Mouse (Mus musculus): ENCODE measurements around the gene Rnf166. TPM values are rescaled to one million over a fixed set of nuclear protein-coding genes. Genes with fewer than 3 reads are reported as not detected.

The Rnf166 gene
- polyA plus RNA-seq, 1 experiment from 2014 or later: 11.5 TPM

DNA sequence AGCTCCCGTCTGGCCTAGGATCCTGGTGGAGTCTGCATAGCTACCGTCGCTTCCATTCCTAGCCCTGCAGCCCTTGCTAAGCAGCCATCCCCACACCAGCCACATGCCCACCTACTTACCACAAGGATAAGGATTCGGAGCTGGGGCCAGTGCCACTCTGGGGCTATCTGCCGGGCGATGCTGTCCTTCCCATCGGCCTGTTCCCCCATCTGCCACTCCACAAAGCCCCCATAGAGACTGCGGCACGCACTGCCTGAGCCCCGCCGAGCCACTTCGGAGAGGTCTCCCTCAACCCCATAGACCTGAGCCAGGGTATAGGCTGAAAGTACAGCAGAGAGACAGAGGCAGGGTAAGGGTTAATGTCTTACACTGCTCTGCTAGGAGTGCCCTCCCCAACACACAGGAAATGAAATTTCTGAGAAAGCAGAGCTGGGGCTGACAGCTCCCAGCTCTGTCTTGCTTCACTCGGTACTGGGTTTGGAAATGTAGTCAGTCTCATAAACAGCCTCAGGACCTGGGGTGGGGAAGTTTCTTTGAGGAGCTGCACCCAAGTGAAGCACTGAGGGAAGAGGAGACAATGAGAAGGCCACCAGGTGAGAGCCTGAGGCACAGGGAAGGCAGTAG is 38.0 kb downstream of the Rnf166 start:
- Histone ChIP-seq H3K36me3 (replicated peaks) (peaks cover 50% of the 10 kb centered on the region), H3K9me3 (replicated peaks) (0 out of 2 replicates have a peak, but pooled peaks cover 4% of the 10 kb centered on the region), H3K4me3 (replicated peaks) (0 out of 2 replicates have a peak overlapping the region, but pooled peaks have one; percentile 2), H3K4me2 (peak overlapping the region; percentile 13), H3K27me3 (0 out of 2 replicates have a peak, but pooled peaks cover under 1% of the 10 kb centered on the region), H3K9ac (no peak overlapping the region), H3K4me1 (replicated peaks) (peaks cover 41% of the 10 kb centered on the region), H3K27ac (replicated peaks) (peak overlapping the region; percentile 24; the same call in 1 of the 2 replicates)
- no peak for ATAC-seq (ENCODE audit: insufficient read depth)
- WGBS (ENCODE audit: insufficient replicate concordance): 65% methylated on average over 13 of the region's 13 CpGs

DNA sequence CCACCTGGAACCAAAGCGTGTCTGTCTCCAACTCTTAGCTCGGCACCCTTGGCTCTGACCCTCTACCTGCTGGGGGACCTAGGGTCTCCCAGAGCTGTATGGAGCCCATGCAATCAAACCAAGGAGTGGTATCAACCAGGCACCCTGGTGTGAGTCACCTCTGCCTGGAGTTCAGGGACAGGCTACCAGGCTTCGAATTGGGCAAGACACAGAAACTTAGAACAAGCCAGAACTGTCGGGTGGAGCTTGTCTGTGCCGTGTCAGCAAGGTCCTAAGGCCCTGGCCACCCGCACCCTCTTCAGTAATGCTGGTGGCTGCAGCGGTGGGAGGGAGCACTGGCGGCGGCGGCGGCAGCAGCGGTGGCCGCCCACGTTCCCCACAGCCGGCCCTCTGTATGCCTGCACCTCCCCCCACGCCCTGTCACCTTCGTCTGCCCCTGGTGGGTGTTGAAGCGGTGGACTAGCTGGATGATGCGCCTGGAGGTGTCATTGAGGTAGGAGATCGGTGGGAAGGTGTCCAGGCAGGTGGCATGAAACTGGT is 39.2 kb downstream of the Rnf166 start:
- H3K9ac ChIP-seq: no peak overlapping the region
- 0 out of 2 replicates have a peak, but pooled peaks cover 4% of the 10 kb centered on the region for H3K9me3 ChIP-seq (replicated peaks)
- peaks cover 43% of the 10 kb centered on the region for H3K4me1 ChIP-seq (replicated peaks)
- WGBS (ENCODE audit: insufficient replicate concordance): 66% methylated on average over 20 of the region's 20 CpGs
- H3K36me3 ChIP-seq (replicated peaks): peaks cover 50% of the 10 kb centered on the region
- H3K27me3 ChIP-seq: peaks cover 12% of the 10 kb centered on the region; the same call in 1 of the 2 replicates
- H3K27ac ChIP-seq (replicated peaks): no peak overlapping the region
- H3K4me3 ChIP-seq (replicated peaks): no peak overlapping the region
- H3K4me2 ChIP-seq: 0 out of 2 replicates have a peak overlapping the region, but pooled peaks have one; percentile 13
- no peak for ATAC-seq (ENCODE audit: insufficient read depth)

DNA sequence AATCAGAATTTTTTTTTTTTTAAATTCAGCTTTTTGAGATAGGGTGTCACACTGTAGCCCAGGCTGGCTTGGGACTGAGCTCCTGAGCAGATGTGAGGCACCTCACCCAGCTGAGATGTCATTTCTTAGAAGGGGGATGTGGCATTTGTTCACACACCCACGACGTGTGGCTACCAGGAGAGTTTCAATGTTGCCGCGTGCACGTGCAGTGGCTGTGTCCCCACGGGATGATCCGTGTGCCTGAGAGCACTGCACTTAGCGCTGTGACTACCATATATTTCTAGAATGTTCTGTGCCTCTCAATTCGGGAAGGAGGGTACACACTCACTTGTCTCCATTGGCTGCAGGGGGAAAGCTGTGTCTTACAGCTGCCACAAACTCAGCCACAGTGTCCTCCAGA is 39.7 kb downstream of the Rnf166 start:
- H3K4me1 ChIP-seq (replicated peaks): peaks cover 46% of the 10 kb centered on the region
- no peak overlapping the region for H3K4me3 ChIP-seq (replicated peaks)
- peaks cover 50% of the 10 kb centered on the region for H3K36me3 ChIP-seq (replicated peaks)
- no peak overlapping the region for H3K4me2 ChIP-seq
- no peak for ATAC-seq (ENCODE audit: insufficient read depth)
- 0 out of 2 replicates have a peak, but pooled peaks cover 4% of the 10 kb centered on the region for H3K9me3 ChIP-seq (replicated peaks)
- no peak overlapping the region for H3K9ac ChIP-seq
- 81% methylated on average over 9 of the region's 9 CpGs for WGBS (ENCODE audit: insufficient replicate concordance)
- H3K27ac ChIP-seq (replicated peaks): no peak overlapping the region
- peaks cover 14% of the 10 kb centered on the region; the same call in 1 of the 2 replicates for H3K27me3 ChIP-seq

DNA sequence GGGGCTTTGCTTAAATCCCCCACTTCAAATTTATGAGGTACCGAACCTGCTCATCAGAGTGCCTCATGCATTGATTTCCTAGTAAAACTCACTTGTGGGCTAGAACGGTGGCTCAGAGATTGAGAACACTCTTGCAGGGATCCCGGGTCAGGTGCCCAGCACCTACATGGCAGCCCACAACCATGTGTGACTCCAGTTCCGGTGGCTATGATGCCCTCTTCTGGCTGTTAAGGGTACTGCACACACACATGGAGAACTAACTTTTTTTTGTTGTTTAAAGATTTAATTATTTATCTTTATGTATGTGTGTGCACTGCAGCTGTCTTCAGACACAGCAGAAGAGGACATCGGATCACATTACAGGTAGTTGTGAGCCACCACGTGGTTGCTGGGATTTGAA is 40.5 kb downstream of the Rnf166 start:
- no peak for ATAC-seq (ENCODE audit: insufficient read depth)
- Histone ChIP-seq H3K27ac (replicated peaks) (no peak overlapping the region), H3K27me3 (peaks cover 14% of the 10 kb centered on the region; the same call in 1 of the 2 replicates), H3K36me3 (replicated peaks) (peaks cover 50% of the 10 kb centered on the region), H3K4me1 (replicated peaks) (peaks cover 53% of the 10 kb centered on the region), H3K4me3 (replicated peaks) (no peak overlapping the region), H3K9me3 (replicated peaks) (0 out of 2 replicates have a peak, but pooled peaks cover 4% of the 10 kb centered on the region), H3K4me2 (no peak overlapping the region), H3K9ac (no peak overlapping the region)
- 79% methylated on average over 6 of the region's 6 CpGs for WGBS (ENCODE audit: insufficient replicate concordance)

DNA sequence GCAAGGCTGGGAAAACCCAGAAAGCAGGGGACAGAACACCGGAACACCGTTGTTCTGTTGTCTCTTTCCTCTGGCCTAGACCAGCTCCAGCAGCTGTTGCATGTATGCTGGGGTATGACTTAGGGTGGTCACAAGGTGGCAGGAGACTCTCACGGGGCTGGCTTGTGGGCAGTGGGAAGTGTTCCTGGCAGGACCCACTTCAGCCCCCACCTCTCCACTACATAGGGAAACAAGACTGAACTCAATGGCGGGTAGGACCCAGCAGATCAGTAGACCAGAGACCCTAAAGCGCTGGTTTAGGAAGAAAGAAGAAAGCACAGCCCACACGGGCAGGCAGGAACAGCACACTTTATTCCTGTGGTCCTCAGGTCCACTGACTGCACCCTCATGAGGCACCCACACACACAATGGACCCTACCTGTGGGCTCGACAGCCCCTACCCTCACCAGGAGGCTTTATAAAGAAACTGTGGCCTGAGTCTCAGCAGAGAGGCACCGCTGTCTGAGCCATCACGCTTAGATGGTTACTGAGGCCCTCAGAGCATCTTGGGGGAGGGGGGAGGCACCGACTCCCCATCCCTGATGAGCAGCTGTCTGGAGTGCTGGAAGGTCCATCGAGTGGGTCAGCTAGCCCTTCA is 42.5 kb downstream of the Rnf166 start:
- Histone ChIP-seq H3K4me3 (replicated peaks) (peak overlapping the region; percentile 61), H3K36me3 (replicated peaks) (peaks cover 43% of the 10 kb centered on the region), H3K9me3 (replicated peaks) (0 out of 2 replicates have a peak, but pooled peaks cover 4% of the 10 kb centered on the region), H3K27me3 (peaks cover 14% of the 10 kb centered on the region; the same call in 1 of the 2 replicates), H3K9ac (0 out of 2 replicates have a peak overlapping the region, but pooled peaks have one; percentile 13), H3K27ac (replicated peaks) (no peak overlapping the region), H3K4me2 (peak overlapping the region; percentile 75), H3K4me1 (replicated peaks) (peaks cover 49% of the 10 kb centered on the region)
- 53% methylated on average over 11 of the region's 11 CpGs for WGBS (ENCODE audit: insufficient replicate concordance)
- no peak for ATAC-seq (ENCODE audit: insufficient read depth)

DNA sequence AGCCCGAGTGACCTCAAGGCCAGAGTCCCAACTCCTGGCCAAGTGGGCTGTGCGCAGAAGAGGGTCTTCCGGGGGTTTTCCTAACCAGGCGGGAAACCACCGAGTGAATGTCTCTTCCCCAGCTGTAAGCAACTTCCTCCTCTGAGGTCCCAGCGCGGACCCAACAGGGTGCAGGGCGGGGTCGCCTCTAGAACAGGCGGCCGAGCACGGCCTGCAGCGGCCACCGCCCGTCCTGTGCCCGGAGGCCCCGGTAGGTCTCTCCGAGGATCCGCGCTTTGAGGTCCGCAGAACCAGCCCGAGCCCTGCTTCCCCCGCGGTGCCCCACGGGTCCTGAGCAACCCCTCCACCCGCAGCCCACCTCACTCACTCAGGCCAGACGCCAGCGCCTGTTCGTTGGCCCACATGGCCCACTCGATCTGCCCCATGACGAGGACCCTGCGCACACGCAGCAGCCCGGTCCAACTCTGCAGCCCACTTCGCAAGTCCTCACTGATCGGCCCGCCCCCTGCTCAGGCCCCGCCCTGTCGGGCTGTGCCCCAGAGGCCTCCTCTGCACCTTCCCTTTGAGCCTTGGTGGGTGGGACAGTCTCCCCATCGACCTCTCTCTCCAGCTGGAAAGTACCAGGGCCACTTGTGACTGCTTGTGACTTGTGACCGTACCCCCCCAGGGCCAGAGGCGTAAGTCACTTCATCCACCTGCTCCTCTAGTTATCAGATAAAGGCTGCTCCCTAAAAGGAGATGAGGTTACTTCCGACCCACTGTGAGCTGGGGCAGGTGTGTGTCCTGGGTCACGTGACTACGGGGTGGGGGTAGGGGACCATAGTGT is 43.2 kb downstream of the Rnf166 start, which contains the start of gene Cyba:
Cyba (minus strand) TSS at position 488 of the 826 bp plus-strand sequence.
- peak; percentile 67 for ATAC-seq (ENCODE audit: insufficient read depth)

DNA sequence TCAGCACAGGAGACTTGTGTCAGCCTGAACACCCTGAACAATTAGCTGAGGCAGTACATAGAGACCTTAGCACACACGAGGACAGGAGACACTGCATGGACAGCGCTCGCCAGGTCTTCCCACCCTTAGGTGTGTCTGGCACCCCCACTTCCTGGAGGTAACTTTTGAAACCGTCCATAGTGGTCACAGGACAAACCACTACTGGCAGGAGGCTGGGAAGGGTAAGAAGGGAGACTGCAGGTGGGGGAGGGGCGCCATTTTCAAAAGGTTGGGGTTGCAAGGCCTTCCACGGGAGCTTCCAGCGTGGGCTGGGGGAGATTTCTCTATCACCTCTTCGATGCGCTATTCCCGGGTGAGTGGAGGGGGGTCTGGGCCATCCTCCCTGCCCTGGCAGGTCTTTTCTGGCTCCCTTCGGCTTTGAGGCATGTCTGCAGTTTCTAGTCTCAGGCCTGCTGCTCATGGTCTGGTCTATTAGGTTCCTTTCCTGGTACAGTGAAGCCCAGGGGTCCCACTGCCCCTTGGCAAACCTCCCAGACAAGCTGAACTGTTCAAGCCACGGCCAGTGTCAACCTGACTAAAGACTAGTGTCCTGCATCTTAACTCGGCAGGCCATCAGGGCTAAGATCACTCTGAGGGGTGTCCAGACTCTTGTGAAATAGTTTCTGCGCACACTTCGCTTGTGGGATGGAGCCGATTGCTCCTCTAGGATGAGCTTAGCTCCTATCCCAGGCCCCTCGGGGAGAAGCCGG is 44.0 kb downstream of the Rnf166 start:
- Histone ChIP-seq H3K4me3 (replicated peaks) (peak overlapping the region; percentile 61), H3K36me3 (replicated peaks) (peaks cover 34% of the 10 kb centered on the region), H3K4me2 (peak overlapping the region; percentile 75), H3K9me3 (replicated peaks) (0 out of 2 replicates have a peak, but pooled peaks cover 4% of the 10 kb centered on the region), H3K4me1 (replicated peaks) (peaks cover 40% of the 10 kb centered on the region), H3K9ac (peak overlapping the region; percentile 52), H3K27me3 (peaks cover 14% of the 10 kb centered on the region; the same call in 1 of the 2 replicates), H3K27ac (replicated peaks) (peak overlapping the region; percentile 81)
- no peak; the same call in 1 of the 2 replicates for ATAC-seq (ENCODE audit: insufficient read depth)
- WGBS (ENCODE audit: insufficient replicate concordance): 16% methylated on average over 18 of the region's 18 CpGs

More for the DNA sequence above, 43.2 kb downstream of the Rnf166 start, which contains the start of gene Cyba:
- H3K27me3 ChIP-seq: peaks cover 14% of the 10 kb centered on the region; the same call in 1 of the 2 replicates
- H3K4me1 ChIP-seq (replicated peaks): peaks cover 44% of the 10 kb centered on the region
- H3K9me3 ChIP-seq (replicated peaks): 0 out of 2 replicates have a peak, but pooled peaks cover 4% of the 10 kb centered on the region
- peak within 1 kb of the TSS; percentile 81 for H3K27ac ChIP-seq (replicated peaks)
- H3K4me3 ChIP-seq (replicated peaks): peak within 1 kb of the TSS; percentile 61
- peaks cover 37% of the 10 kb centered on the region for H3K36me3 ChIP-seq (replicated peaks)
- H3K9ac ChIP-seq: peak within 1 kb of the TSS; percentile 52
- WGBS (ENCODE audit: insufficient replicate concordance): 2% methylated on average over 45 of the region's 45 CpGs
- peak within 1 kb of the TSS; percentile 75 for H3K4me2 ChIP-seq

DNA sequence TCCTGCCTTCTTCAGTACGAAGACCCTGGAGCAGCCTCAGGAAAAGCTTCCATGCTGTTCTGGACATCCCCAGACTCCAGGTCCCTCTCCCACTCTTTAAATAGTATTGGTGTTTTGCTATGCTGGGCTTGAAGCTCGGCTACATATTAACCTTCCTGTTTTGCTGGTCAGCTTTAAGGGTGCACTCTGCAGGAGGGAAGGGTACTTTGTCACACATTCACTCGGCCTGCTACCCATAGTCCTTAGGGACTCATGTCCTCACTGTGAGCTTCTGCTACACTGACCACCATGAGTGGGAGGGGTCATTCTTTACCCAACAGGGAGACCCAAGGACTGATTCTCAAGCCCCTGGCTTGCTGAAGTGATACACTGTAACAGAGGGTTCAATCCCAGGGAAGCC is 45.2 kb downstream of the Rnf166 start:
- Histone ChIP-seq H3K9me3 (replicated peaks) (0 out of 2 replicates have a peak, but pooled peaks cover 4% of the 10 kb centered on the region), H3K4me3 (replicated peaks) (no peak overlapping the region), H3K27me3 (peaks cover 14% of the 10 kb centered on the region; the same call in 1 of the 2 replicates), H3K36me3 (replicated peaks) (peaks cover 33% of the 10 kb centered on the region), H3K4me1 (replicated peaks) (peaks cover 34% of the 10 kb centered on the region), H3K4me2 (peak overlapping the region; percentile 75), H3K9ac (no peak overlapping the region), H3K27ac (replicated peaks) (peak overlapping the region; percentile 81; the same call in 1 of the 2 replicates)
- 43% methylated on average over 3 of the region's 3 CpGs for WGBS (ENCODE audit: insufficient replicate concordance)
- no peak for ATAC-seq (ENCODE audit: insufficient read depth)

DNA sequence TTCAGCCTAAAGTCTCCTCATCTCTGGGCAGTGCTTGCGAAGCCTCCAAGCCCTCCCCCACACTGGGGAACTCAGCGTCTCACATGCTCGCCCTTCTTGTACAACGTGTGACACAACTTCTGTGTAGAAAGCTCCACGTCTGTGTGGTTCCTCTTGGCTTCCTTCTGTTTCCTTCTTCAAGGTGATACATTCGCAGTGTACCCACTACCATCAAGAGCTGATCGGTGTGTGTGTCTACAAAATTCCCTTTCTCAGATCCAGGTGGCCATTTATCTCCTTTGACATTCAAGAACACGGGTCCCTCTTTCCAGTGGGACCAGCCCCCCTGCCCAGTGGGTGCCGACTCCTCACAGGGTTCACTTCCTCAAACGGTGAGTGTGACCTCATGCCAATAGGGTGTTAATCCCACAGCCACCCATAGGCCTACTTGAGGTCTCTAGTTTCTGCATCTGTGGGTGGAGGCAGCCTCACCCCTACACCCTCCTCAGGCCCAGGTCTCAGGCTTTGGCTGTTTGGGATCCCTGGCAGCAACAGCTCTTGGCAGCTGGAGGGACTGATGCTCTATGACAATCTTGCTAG is 45.7 kb downstream of the Rnf166 start:
- Histone ChIP-seq H3K9me3 (replicated peaks) (no peaks in the 10 kb centered on the region), H3K36me3 (replicated peaks) (peaks cover 28% of the 10 kb centered on the region), H3K4me3 (replicated peaks) (no peak overlapping the region), H3K27ac (replicated peaks) (peak overlapping the region; percentile 81; the same call in 1 of the 2 replicates), H3K4me1 (replicated peaks) (peaks cover 34% of the 10 kb centered on the region), H3K9ac (no peak overlapping the region), H3K4me2 (peak overlapping the region; percentile 75; the same call in 1 of the 2 replicates), H3K27me3 (peaks cover 14% of the 10 kb centered on the region; the same call in 1 of the 2 replicates)
- WGBS (ENCODE audit: insufficient replicate concordance): 42% methylated on average over 10 of the region's 10 CpGs
- peak; percentile 10; the same call in 1 of the 2 replicates for ATAC-seq (ENCODE audit: insufficient read depth)

Data from liver, embryonic 15.5 days (tissue).